Mouse (Mus musculus) cortical plate, adult 2 months (tissue): ENCODE measurements at regions not wholly inside any gene's neighbourhood (a gene's known extent, or its start where the extent isn't known, plus 50 kb on each side); places are given as distances from the start of the nearest gene placed in this dataset.

Source experiments
- H3K27ac ChIP-seq: fragments of 200-500 bp; 2 replicates; pipeline ENCODE4 v1.5.1; 2012; ENCODE audit warnings: low read length, control low read depth, inconsistent platforms; ENCODE audit not compliant: insufficient read depth
- H3K4me1 ChIP-seq: fragments of 200-500 bp; 2 replicates; pipeline ENCODE4 v1.6.1; 2011; ENCODE audit warnings: low read length; ENCODE audit not compliant: control insufficient read depth, insufficient read depth
- H3K4me3 ChIP-seq: fragments of 200-500 bp; 2 replicates; pipeline ENCODE4 v1.5.1; 2011; ENCODE audit warnings: mild to moderate bottlenecking, low read length, control low read depth; ENCODE audit not compliant: insufficient read depth
- CTCF ChIP-seq: fragments of 200-500 bp; IDR thresholded peaks from 2 replicates; pipeline ENCODE4 v1.5.1; 2011; ENCODE audit warnings: mild to moderate bottlenecking, control low read depth, low read length; ENCODE audit not compliant: insufficient read depth; ENCODE audit errors: extremely low read depth
- POLR2A ChIP-seq: fragments of 200-500 bp; IDR thresholded peaks from 2 replicates; pipeline ENCODE4 v1.6.1; 2011; ENCODE audit warnings: mild to moderate bottlenecking, low read length, control low read depth; ENCODE audit not compliant: insufficient read depth; ENCODE audit errors: extremely low read depth

- no peaks in the 10 kb centered on the region for H3K4me1 ChIP-seq
- H3K27ac ChIP-seq, result no peak overlapping the region
- H3K4me3 ChIP-seq, result no peak overlapping the region
- TF ChIP-seq POLR2A (no peak), CTCF (no peak)
Observed at GRCm38 (mm10) chr4:89082838-89083237, 54.1 kb upstream of the Mtap start.

GRCm38 (mm10) chr4:89078485-89078884, 58.4 kb upstream of the Mtap start:
- no peak overlapping the region for H3K27ac ChIP-seq
- H3K4me3 ChIP-seq, result no peak overlapping the region
- TF ChIP-seq CTCF (no peak), POLR2A (no peak)
- H3K4me1 ChIP-seq, result no peaks in the 10 kb centered on the region

- no peak overlapping the region for H3K27ac ChIP-seq
- no peaks in the 10 kb centered on the region for H3K4me1 ChIP-seq
- TF ChIP-seq POLR2A (no peak), CTCF (no peak)
- no peak overlapping the region for H3K4me3 ChIP-seq
Observed at GRCm38 (mm10) chr4:89074705-89075104, 62.2 kb upstream of the Mtap start.

GRCm38 (mm10) chr4:89070430-89070829, 66.5 kb upstream of the Mtap start:
- Histone ChIP-seq H3K4me1 (no peaks in the 10 kb centered on the region), H3K27ac (no peak overlapping the region), H3K4me3 (no peak overlapping the region)
- TF ChIP-seq POLR2A (no peak), CTCF (no peak)

GRCm38 (mm10) chr4:89064401-89064800, 72.5 kb upstream of the Mtap start:
- Histone ChIP-seq H3K4me1 (no peaks in the 10 kb centered on the region), H3K27ac (no peak overlapping the region), H3K4me3 (no peak overlapping the region)
- TF ChIP-seq CTCF, result no peak
- no peak for TF ChIP-seq POLR2A

GRCm38 (mm10) chr4:89062384-89062783, 74.5 kb upstream of the Mtap start:
- Histone ChIP-seq H3K4me3 (no peak overlapping the region), H3K27ac (no peak overlapping the region), H3K4me1 (no peaks in the 10 kb centered on the region)
- TF ChIP-seq POLR2A (no peak), CTCF (no peak)

GRCm38 (mm10) chr4:89061619-89062018, 75.3 kb upstream of the Mtap start:
- H3K4me1 ChIP-seq, result no peaks in the 10 kb centered on the region

GRCm38 (mm10) chr4:89057573-89057972, 79.3 kb upstream of the Mtap start:
- TF ChIP-seq POLR2A (no peak), CTCF (no peak)
- H3K4me3 ChIP-seq, result no peak overlapping the region

More at GRCm38 (mm10) chr4:89061619-89062018, 75.3 kb upstream of the Mtap start:
- TF ChIP-seq POLR2A (no peak), CTCF (no peak)
- H3K27ac ChIP-seq, result no peak overlapping the region
- no peak overlapping the region for H3K4me3 ChIP-seq

GRCm38 (mm10) chr4:89057135-89057534, 79.8 kb upstream of the Mtap start:
- Histone ChIP-seq H3K4me3 (no peak overlapping the region), H3K4me1 (no peaks in the 10 kb centered on the region), H3K27ac (no peak overlapping the region)
- TF ChIP-seq CTCF (no peak), POLR2A (no peak)

More at GRCm38 (mm10) chr4:89057573-89057972, 79.3 kb upstream of the Mtap start:
- Histone ChIP-seq H3K27ac (no peak overlapping the region), H3K4me1 (no peaks in the 10 kb centered on the region)

- H3K4me3 ChIP-seq, result no peak overlapping the region
- H3K4me1 ChIP-seq, result no peaks in the 10 kb centered on the region
- no peak for TF ChIP-seq CTCF
- no peak for TF ChIP-seq POLR2A
- H3K27ac ChIP-seq, result no peak overlapping the region
Observed at GRCm38 (mm10) chr4:89055969-89056368, 81.0 kb upstream of the Mtap start.
